Mouse (Mus musculus) embryo, embryonic 10.5 days (tissue): ENCODE results near the gene Ak8.

Experiments used
- DNase-seq: peaks from one replicate; pipeline ENCODE4 v3.0.0-alpha.2; 2015; ENCODE audit warnings: low spot score

Gene Ak8

GRCm38 (mm10) chr2:28699361-28700335 is at the start of gene Ak8, which contains the start of gene Spaca9:
Gene Ak8, plus strand, starts transcription at chr2:28700164.
Gene Spaca9, minus strand, starts transcription at chr2:28699727.
- peak; percentile 90 for DNase-seq

DNA sequence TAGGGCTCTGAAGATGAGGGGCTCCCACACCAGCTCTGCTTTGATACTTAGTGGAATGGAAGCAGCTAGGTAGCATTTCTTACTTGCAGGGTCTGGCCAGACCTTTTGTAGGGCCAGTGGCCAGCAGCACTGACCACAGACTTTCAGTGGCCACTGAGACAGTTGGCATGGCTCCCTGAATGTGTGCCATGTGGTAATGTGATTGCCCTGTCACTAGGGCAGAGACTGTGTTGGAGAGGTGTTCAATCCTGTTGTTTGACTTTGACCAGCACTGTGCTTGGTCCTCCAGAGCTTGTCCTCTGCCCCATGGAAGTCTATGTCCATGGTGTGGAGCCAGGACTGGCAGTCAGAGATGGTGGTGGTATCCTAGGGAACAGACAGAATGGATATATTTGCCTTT is 49.4 kb upstream of the Ak8 start:
- no peak for DNase-seq

- no peak for DNase-seq
These were observed 46.6 kb upstream of the Ak8 start for GRCm38 (mm10) chr2:28653351-28653750.

GRCm38 (mm10) chr2:28654295-28654694 is 45.7 kb upstream of the Ak8 start:
- peak; percentile 41 for DNase-seq

GRCm38 (mm10) chr2:28656216-28656615 is 43.7 kb upstream of the Ak8 start:
- DNase-seq, result no peak

- DNase-seq, result no peak
These were observed 37.1 kb upstream of the Ak8 start for GRCm38 (mm10) chr2:28662891-28663290.

GRCm38 (mm10) chr2:28665818-28666217 is 34.1 kb upstream of the Ak8 start:
- DNase-seq, result no peak

DNA sequence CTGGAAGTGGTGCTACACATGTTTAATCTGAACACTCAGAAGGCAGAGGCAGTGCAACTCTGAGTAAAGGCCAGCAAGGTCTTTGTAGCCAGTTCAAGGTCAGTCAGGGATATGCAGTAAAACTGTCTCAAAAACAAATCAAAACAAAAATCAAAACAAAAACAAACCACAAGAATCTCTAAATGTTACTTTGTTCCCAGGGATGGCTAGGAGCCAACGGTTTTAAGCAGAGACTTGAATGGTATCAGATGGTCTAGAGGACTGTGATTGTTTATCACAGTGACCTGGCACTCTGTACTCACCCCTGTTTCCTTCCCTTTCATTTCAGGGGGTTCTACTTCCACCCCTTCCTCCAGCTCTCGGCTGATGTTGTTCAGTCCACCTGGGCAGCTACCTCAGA is 28.5 kb upstream of the Ak8 start:
- DNase-seq, result no peak

DNA sequence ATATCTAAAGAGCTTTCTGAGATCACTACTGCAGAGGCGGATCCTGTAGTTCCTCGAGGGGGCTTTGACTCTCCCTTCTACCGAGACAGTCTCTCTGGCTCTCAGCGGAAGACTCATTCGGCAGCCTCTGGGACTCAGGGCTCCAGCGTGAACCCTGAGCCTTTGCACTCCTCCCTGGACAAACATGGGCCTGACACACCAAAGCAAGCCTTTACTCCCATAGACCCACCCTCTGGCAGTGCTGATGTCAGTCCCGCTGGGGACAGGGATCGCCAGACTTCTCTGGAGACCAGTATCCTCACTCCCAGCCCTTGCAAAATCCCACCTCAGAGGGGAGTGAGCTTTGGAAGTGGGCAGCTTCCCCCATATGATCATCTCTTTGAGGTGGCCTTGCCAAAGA is 24.0 kb upstream of the Ak8 start:
- no peak for DNase-seq

DNA sequence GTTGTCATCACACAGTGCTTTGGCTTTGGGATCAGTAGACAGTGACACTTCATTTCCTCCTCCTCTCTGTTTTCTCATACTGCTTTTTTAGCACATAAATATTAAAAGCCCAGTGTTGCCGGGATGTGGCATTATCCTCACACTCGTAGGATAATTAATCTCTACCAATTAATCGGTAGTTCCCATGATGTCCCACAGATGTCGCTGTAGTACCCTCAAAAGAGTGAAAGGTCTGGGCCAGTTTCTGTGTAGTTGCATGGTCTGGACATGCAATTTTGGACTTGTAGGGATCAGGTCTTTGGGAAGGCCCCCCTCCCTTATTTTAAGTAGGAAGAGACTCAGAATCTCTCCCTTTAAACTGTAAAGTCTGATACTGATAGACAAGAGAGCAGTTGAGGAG is 19.3 kb upstream of the Ak8 start:
- DNase-seq, result peak; percentile 72

DNA sequence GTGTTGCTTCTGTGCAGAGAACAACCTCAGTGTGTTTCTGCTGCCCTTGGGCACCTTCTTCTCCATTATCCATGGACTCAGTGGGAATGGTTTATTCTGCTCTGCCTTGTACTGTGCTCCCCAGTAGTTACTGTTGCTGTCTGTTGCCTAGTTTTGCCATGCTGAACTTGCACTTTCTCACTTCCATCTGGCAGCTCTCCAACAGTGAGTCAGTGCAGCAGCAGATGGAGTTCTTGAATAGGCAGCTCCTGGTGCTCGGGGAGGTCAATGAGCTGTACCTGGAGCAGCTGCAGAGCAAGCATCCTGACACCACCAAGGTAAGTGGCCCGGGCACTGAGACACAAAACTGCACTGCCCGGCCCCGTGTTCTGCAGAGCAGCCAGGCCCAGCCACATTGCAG is 18.2 kb upstream of the Ak8 start:
- DNase-seq, result no peak

GRCm38 (mm10) chr2:28685895-28686294 is 14.1 kb upstream of the Ak8 start:
- DNase-seq, result no peak

DNA sequence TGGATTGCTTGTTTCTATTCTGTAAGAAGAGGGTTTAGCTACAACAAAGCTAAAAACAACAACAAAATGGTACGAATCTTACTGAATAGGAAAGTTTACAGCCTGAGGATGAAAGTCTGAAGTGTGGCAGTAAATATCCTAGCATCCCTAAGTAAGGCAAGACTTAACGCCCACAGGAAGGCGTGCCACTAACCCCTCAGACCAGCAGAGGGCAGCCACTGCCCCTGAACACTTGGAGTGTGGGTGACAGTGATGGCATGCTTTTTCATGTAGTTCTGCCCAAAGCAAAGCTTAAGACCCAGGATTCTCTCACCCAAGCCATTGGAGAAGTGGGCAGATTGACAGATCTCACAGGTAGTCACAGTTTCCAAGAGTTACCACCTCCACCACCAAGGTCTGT is 11.5 kb upstream of the Ak8 start:
- peak; percentile 67 for DNase-seq

- no peak for DNase-seq
These were observed 7.3 kb upstream of the Ak8 start for GRCm38 (mm10) chr2:28692692-28693091.

GRCm38 (mm10) chr2:28698566-28698965 is 1.4 kb upstream of the Ak8 start:
- no peak for DNase-seq

DNA sequence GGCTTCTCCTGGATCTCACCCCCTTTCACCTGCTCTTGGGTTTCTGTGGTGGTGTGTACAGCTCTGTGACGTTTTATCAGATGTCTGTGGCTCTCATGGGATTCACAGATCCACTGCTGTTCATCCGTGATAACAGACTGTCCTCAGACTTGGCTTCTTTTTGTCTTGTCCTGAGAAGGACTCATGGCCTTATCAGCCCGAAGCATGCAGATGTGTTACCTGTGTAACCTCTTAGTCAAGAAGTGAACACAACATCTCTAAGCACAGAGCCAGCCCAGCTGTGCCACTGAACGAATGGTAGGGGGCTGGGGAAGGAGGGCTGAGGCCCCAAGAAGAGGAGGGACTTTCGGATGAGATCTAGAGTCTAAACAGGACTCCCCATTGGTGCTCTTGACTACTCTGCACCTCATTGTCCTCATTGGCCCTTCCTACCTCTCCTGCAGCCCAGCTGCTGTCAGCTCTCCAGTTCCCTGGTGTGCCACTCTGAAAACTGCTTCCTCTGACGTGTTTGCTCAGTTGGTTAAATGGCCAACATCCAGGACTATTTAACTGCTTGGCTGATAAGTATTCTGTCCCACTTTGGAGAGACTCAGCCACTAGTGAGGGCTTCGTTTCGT is 1.8 kb downstream of the Ak8 start:
- no peak for DNase-seq

DNA sequence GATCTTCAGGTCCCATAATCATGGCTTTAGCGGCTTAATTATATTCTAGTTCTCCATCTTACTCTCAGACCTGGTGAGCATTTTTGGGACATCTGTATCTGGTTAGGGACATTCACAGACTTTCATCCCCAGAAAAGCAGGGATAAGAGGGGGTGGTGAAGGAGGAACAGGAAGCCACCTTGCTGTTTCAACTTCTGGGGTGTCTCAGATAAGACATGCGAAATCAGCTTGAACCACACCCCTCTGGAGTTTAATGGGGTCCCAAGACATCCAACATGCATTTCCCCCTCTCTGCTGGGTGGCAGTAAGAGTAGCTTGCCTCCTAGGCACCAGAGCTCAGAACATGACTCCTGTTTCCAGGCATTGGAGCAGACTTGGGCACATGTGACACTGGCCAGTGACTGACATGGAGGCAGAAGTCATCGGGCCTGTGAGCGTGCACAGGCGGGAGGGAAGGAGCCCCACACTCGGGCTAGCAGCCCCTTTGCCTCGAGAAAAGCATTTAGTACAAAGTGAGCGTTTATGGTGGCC is 6.2 kb downstream of the Ak8 start:
- DNase-seq, result no peak

GRCm38 (mm10) chr2:28706787-28707186 is 6.8 kb downstream of the Ak8 start:
- no peak for DNase-seq

DNA sequence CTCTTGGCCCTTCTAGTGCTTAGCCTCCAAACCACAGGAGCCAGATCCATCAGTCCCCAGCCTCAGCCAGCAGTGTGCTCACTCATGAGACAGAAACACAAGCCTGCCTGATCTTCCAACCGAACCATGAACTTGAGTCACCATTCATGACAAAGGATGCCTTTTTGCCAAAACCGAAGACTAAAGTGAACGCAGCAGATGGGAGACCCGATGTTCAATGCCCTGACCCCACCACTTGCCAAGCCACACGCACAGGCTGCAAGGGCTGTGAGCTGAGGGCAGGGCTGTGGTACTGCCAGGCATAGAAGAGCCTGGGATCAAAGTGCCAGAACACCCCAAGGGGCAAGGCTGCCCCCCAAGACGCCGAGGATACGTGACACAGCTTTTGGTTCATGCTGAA is 13.1 kb downstream of the Ak8 start:
- no peak for DNase-seq

DNA sequence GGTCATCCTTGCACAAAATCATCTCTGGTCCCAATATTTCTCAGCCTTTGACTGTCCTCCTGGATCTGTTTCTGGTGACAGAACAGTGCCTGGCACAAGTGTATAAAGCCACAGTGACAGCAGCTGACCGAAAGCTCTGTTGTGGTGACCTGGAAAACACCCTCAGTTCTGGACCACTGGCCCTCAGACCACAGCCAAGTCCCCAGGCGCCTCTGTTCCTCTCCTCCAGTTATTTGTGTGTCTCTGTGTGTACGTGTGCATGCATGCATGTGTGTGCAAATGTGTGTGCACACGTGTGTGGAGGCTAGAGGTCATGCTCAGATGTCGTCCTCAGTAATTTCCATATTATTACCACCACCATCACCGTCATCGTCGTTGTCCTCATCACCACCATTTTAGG is 22.5 kb downstream of the Ak8 start:
- no peak for DNase-seq

GRCm38 (mm10) chr2:28723912-28724311 is 23.9 kb downstream of the Ak8 start:
- no peak for DNase-seq

DNA sequence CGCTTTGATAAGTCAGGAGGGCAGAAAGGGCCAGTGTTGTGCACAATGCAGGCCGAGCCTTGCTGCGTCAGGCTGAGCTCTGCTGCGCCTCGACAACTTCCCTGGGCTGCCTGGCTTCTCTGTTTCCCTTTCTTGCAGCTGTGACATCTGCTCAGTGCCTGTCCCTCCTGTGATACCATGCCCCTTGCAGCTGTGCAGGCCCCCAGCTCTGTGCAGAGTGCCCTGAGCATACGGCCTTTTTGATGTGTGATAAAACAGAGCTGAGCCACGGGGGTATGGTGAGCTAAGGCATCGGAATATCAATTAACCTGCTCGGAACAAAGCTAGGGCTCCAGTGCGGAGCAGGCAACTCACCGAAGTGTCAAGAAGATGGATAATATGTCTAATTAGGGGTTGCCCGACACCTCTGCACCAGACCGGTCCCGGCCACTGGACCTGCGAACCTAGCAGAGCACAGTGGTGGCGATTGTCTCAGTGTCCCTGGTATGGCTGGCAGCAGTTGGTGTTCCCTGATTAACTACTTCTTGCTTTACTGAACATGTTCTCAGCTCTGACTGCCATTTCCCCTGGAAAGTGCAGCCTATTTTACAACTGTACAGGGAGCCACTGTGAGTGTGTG is 27.9 kb downstream of the Ak8 start:
- peak; percentile 36 for DNase-seq

GRCm38 (mm10) chr2:28730676-28731075 is 30.7 kb downstream of the Ak8 start:
- no peak for DNase-seq
